Mouse (Mus musculus) ovary, postnatal 14 days (tissue): ENCODE results near the gene Ccl20.

Experiments
- DNase-seq: peaks from one replicate; pipeline ENCODE4 v3.0.0; 2022; ENCODE audit warnings: low spot score

Gene Ccl20

GRCm38 (mm10) chr1:83116447-83117137 lies at the start of gene Ccl20:
Gene Ccl20 (plus strand): TSS chr1:83116766.
- no peak for DNase-seq

GRCm38 (mm10) chr1:83067205-83067604 lies 49.4 kb upstream of the Ccl20 start:
- no peak for DNase-seq

GRCm38 (mm10) chr1:83075526-83076189 lies 40.9 kb upstream of the Ccl20 start:
- no peak for DNase-seq

- DNase-seq: peak; percentile 11
Measured at GRCm38 (mm10) chr1:83076190-83076917, 40.2 kb upstream of the Ccl20 start.

- no peak for DNase-seq
Measured at GRCm38 (mm10) chr1:83077016-83077415, 39.5 kb upstream of the Ccl20 start.

- no peak for DNase-seq
Measured at GRCm38 (mm10) chr1:83084790-83085189, 31.8 kb upstream of the Ccl20 start.

- no peak for DNase-seq
Measured at GRCm38 (mm10) chr1:83091268-83091667, 25.3 kb upstream of the Ccl20 start.

GRCm38 (mm10) chr1:83096935-83097334 lies 19.6 kb upstream of the Ccl20 start:
- DNase-seq: no peak

- DNase-seq: no peak
Measured at GRCm38 (mm10) chr1:83099160-83099559, 17.4 kb upstream of the Ccl20 start.

- no peak for DNase-seq
Measured at GRCm38 (mm10) chr1:83099580-83100137, 16.9 kb upstream of the Ccl20 start.

- no peak for DNase-seq
Measured at GRCm38 (mm10) chr1:83101891-83102290, 14.7 kb upstream of the Ccl20 start.

GRCm38 (mm10) chr1:83105464-83105863 lies 11.1 kb upstream of the Ccl20 start:
- no peak for DNase-seq

GRCm38 (mm10) chr1:83107410-83107978 lies 9.1 kb upstream of the Ccl20 start:
- no peak for DNase-seq

- no peak for DNase-seq
Measured at GRCm38 (mm10) chr1:83110992-83111391, 5.6 kb upstream of the Ccl20 start.

- no peak for DNase-seq
Measured at GRCm38 (mm10) chr1:83111726-83112125, 4.8 kb upstream of the Ccl20 start.

GRCm38 (mm10) chr1:83117217-83117616 lies 651 bp downstream of the Ccl20 start:
- DNase-seq: no peak

- DNase-seq: no peak
Measured at GRCm38 (mm10) chr1:83117661-83118060, 1.1 kb downstream of the Ccl20 start.

- DNase-seq: no peak
Measured at GRCm38 (mm10) chr1:83119903-83120302, 3.3 kb downstream of the Ccl20 start.

GRCm38 (mm10) chr1:83120312-83120711 lies 3.7 kb downstream of the Ccl20 start:
- DNase-seq: no peak

GRCm38 (mm10) chr1:83123201-83123600 lies 6.6 kb downstream of the Ccl20 start:
- no peak for DNase-seq

GRCm38 (mm10) chr1:83135829-83136228 lies 19.3 kb downstream of the Ccl20 start:
- no peak for DNase-seq

- DNase-seq: no peak
Measured at GRCm38 (mm10) chr1:83137847-83138246, 21.3 kb downstream of the Ccl20 start.
